Mouse (Mus musculus): Measurements from ENCODE around the gene Inafm1.

- TF ChIP-seq POLR2A (IDR thresholded peaks at IDR 0.05; ENCODE audit: borderline replicate concordance, control insufficient read depth, low read depth, low read length) (peak; percentile 97), CTCF (IDR thresholded peaks at IDR 0.05; ENCODE audit: control insufficient read depth, insufficient read depth, low read length) (0 out of 2 replicates have a peak, but pooled peaks have one; percentile 16)
Measured at GRCm38 (mm10) chr7:16313481-16314220, 40.2 kb upstream of the Inafm1 start.
